Mouse (Mus musculus): ENCODE measurements around the gene H2-DMb1.

DNA sequence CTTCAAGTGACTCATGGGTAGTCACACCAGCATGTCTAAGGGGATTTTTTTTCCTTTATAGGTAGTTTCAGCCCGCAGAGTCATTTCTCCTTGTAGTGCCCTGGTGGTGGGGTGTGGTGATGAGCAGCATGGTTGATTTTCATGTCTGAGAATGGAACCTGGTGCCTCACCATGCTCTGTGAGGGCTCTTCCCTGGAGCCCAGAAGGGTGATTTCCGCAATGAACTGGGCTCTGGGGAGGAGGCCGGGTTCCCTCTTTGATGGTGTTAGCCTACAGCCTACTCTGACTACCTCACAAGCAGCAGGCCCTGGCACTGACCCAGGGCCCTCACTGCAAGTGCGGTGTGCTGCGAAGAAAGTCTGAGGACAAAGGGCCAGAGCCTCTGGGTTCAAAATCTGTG is 50.6 kb downstream of the H2-DMb1 start, which contains the start of gene Tap2:
- TF ChIP-seq CEBPB (IDR thresholded peaks at IDR 0.05; ENCODE audit: low read depth) (no peak), CTCF (IDR thresholded peaks at IDR 0.05; ENCODE audit: control insufficient read depth, insufficient read depth, insufficient read length) (no peak), MYOD1 (IDR thresholded peaks at IDR 0.05; ENCODE audit: control insufficient read depth, insufficient read length, low read depth) (no peak), MAX (IDR thresholded peaks at IDR 0.05) (no peak)

All from C2C12 (cell line).